In genomic region chr13:69429596-69429995, GRCm38 (mm10) we compare ENCODE assay signal across 10 mouse cellular contexts.
DNase-seq lines count a peak whose midpoint lies in the region; ATAC-seq and TF ChIP-seq lines count a peak whose summit lies in the region.
"Had no signal": no experiment of that assay in that cellular context is flagged by ENCODE, and none has a peak within 500 bp of the region (broad histone marks: within the 10 kb centered on the region; RNA-seq: fewer than 3 reads in every experiment).

No protein-coding gene starts in this region.

- no peaks in the 10 kb centered on the region for H3K36me3 ChIP-seq in intestine, embryonic 14.5 days (ENCODE audit: control insufficient read depth, insufficient read depth, low read length)
- H3K36me3 ChIP-seq in intestine, postnatal 0 days (ENCODE audit: control insufficient read depth, insufficient read depth) = no peaks in the 10 kb centered on the region
- no peaks in the 10 kb centered on the region for H3K36me3 ChIP-seq in hindbrain, embryonic 11.5 days (ENCODE audit: control insufficient read depth, insufficient read depth, low read length)
- H3K36me3 ChIP-seq in neural tube, embryonic 12.5 days = no peaks in the 10 kb centered on the region
- H3K36me3 ChIP-seq: embryonic facial prominence, embryonic 13.5 days had no signal

- H3K4me1 ChIP-seq in intestine, embryonic 14.5 days (replicated peaks; ENCODE audit: control insufficient read depth, insufficient read depth, low read length) = no peaks in the 10 kb centered on the region
- no peaks in the 10 kb centered on the region for H3K4me1 ChIP-seq in intestine, postnatal 0 days (replicated peaks; ENCODE audit: control insufficient read depth, insufficient read depth, low read length)
- H3K4me1 ChIP-seq in hindbrain, embryonic 11.5 days (replicated peaks; ENCODE audit: control insufficient read depth, insufficient read depth, low read length) = peaks cover 3% of the 10 kb centered on the region; the same call in 1 of the 2 replicates
- peaks cover 16% of the 10 kb centered on the region for H3K4me1 ChIP-seq in neural tube, embryonic 12.5 days
- H3K4me1 ChIP-seq: embryonic facial prominence, embryonic 13.5 days had no signal

- 30% methylated on average over 5 of the region's 5 CpGs for WGBS in intestine, embryonic 14.5 days
- 54% methylated on average over 5 of the region's 5 CpGs for WGBS in intestine, postnatal 0 days
- WGBS in hindbrain, embryonic 11.5 days = 26% methylated on average over 5 of the region's 5 CpGs
- 8% methylated on average over 5 of the region's 5 CpGs for WGBS in neural tube, embryonic 12.5 days

- H3K27ac ChIP-seq in intestine, embryonic 14.5 days (ENCODE audit: low read depth) = 0 out of 2 replicates have a peak overlapping the region, but pooled peaks have one; percentile 1
- no peak overlapping the region for H3K27ac ChIP-seq in intestine, postnatal 0 days (ENCODE audit: low read depth, low read length)
- H3K27ac ChIP-seq in hindbrain, embryonic 11.5 days (ENCODE audit: low read depth, low read length) = peak overlapping the region; percentile 74
- H3K27ac ChIP-seq in neural tube, embryonic 12.5 days = peak overlapping the region; percentile 51; the same call in 1 of the 2 replicates
- H3K27ac ChIP-seq: embryonic facial prominence, embryonic 13.5 days had no signal

- ATAC-seq in intestine, embryonic 14.5 days (replicated peaks; ENCODE audit: low FRiP score, low TSS enrichment, low read depth) = no peak
- no peak for ATAC-seq in intestine, postnatal 0 days
- peak; percentile 87 for ATAC-seq in hindbrain, embryonic 11.5 days (ENCODE audit: low FRiP score)
- peak; percentile 91 for ATAC-seq in neural tube, embryonic 12.5 days (ENCODE audit: low FRiP score, low read depth)

- H3K27me3 ChIP-seq in intestine, embryonic 14.5 days (replicated peaks; ENCODE audit: control insufficient read depth, insufficient read depth, low read length) = no peaks in the 10 kb centered on the region
- no peaks in the 10 kb centered on the region for H3K27me3 ChIP-seq in intestine, postnatal 0 days (replicated peaks; ENCODE audit: control insufficient read depth, insufficient read depth, low read length)
- H3K27me3 ChIP-seq in hindbrain, embryonic 11.5 days (ENCODE audit: control insufficient read depth, insufficient read depth, low read length) = no peaks in the 10 kb centered on the region
- no peaks in the 10 kb centered on the region for H3K27me3 ChIP-seq in neural tube, embryonic 12.5 days (replicated peaks)
- H3K27me3 ChIP-seq: embryonic facial prominence, embryonic 13.5 days had no signal

- H3K9me3 ChIP-seq in intestine, embryonic 14.5 days (ENCODE audit: control insufficient read depth, low read length) = no peaks in the 10 kb centered on the region
- H3K9me3 ChIP-seq in intestine, postnatal 0 days (ENCODE audit: control insufficient read depth) = no peaks in the 10 kb centered on the region
- H3K9me3 ChIP-seq in hindbrain, embryonic 11.5 days (ENCODE audit: control insufficient read depth, low read length) = no peaks in the 10 kb centered on the region
- no peaks in the 10 kb centered on the region for H3K9me3 ChIP-seq in neural tube, embryonic 12.5 days
- H3K9me3 ChIP-seq: embryonic facial prominence, embryonic 13.5 days had no signal

- no peak overlapping the region for H3K9ac ChIP-seq in intestine, embryonic 14.5 days (ENCODE audit: low read length)
- no peak overlapping the region for H3K9ac ChIP-seq in intestine, postnatal 0 days (ENCODE audit: low read depth, low read length)
- no peak overlapping the region for H3K9ac ChIP-seq in hindbrain, embryonic 11.5 days (ENCODE audit: low read depth, low read length)
- H3K9ac ChIP-seq in neural tube, embryonic 12.5 days = no peak overlapping the region
- H3K9ac ChIP-seq: embryonic facial prominence, embryonic 13.5 days had no signal

- H3K4me3 ChIP-seq in intestine, embryonic 14.5 days (ENCODE audit: low read depth, low read length) = no peak overlapping the region
- no peak overlapping the region for H3K4me3 ChIP-seq in intestine, postnatal 0 days (ENCODE audit: low read depth, low read length)
- H3K4me3 ChIP-seq in hindbrain, embryonic 11.5 days (ENCODE audit: low read depth, low read length) = no peak overlapping the region
- no peak overlapping the region for H3K4me3 ChIP-seq in neural tube, embryonic 12.5 days
- H3K4me3 ChIP-seq: embryonic facial prominence, embryonic 13.5 days had no signal

- no peak for DNase-seq in intestine, embryonic 14.5 days (ENCODE audit: low spot score)
- peak; percentile 41 for DNase-seq in hindbrain, embryonic 11.5 days (ENCODE audit: low spot score)
- peak; percentile 66 for DNase-seq in kidney, postnatal 14 days
- DNase-seq in heart, adult 11 months = no peak
- DNase-seq in layer of hippocampus, adult 8-10 months (ENCODE audit: low spot score in 2 of 2) = no peak
- DNase-seq in adrenal gland, postnatal 36 days = no peak
- DNase-seq: B cell, adult 2 months had no signal

- no peak overlapping the region for H3K4me2 ChIP-seq in intestine, embryonic 14.5 days (ENCODE audit: low read length)
- H3K4me2 ChIP-seq in intestine, postnatal 0 days (replicated peaks; ENCODE audit: low read depth) = no peak overlapping the region
- H3K4me2 ChIP-seq in hindbrain, embryonic 11.5 days (replicated peaks; ENCODE audit: low read depth, low read length) = no peak overlapping the region
- H3K4me2 ChIP-seq in neural tube, embryonic 12.5 days (replicated peaks) = no peak overlapping the region
- H3K4me2 ChIP-seq: embryonic facial prominence, embryonic 13.5 days had no signal

- TF ChIP-seq CTCF in intestine, postnatal 0 days (IDR thresholded peaks at IDR 0.05; ENCODE audit: low read depth) = no peak

Comparison
In these comparisons a context has a peak if more than half of its experiments do, and no peak if none do; other contexts are left out.
1. ATAC-seq: peak in hindbrain, embryonic 11.5 days (single experiment) and neural tube, embryonic 12.5 days (single experiment); none in intestine, embryonic 14.5 days (single experiment) and intestine, postnatal 0 days (single experiment).
2. DNase-seq: peak in hindbrain, embryonic 11.5 days (single experiment) and kidney, postnatal 14 days (single experiment); none in intestine, embryonic 14.5 days (single experiment), heart, adult 11 months (single experiment), layer of hippocampus, adult 8-10 months (0 of 2) and adrenal gland, postnatal 36 days (0 of 2).